Mouse (Mus musculus): ENCODE results near the gene Letmd1.
A peak's percentile ranks its signal among the peaks of the same experiment; 100 is the strongest.
"Not testable (repeated sequence)": the region's sequence is repeated elsewhere in the genome, so short reads cannot be mapped to it uniquely, and the experiment has no call there.

Gene Letmd1

GRCm38 (mm10) chr15:100499506-100499905, 30.7 kb downstream of the Letmd1 start:
- ATAC-seq (ENCODE audit: low TSS enrichment), result not testable (repeated sequence)

GRCm38 (mm10) chr15:100508454-100509167, 39.8 kb downstream of the Letmd1 start:
- ATAC-seq (ENCODE audit: low TSS enrichment), result peak; percentile 79

- no peak for ATAC-seq (ENCODE audit: low TSS enrichment)
Measured at GRCm38 (mm10) chr15:100510072-100510471, 41.2 kb downstream of the Letmd1 start.

- ATAC-seq (ENCODE audit: low TSS enrichment), result no peak
Measured at GRCm38 (mm10) chr15:100513387-100513786, 44.6 kb downstream of the Letmd1 start.

- no peak for ATAC-seq (ENCODE audit: low TSS enrichment)
Measured at GRCm38 (mm10) chr15:100515121-100515520, 46.3 kb downstream of the Letmd1 start.

- ATAC-seq (ENCODE audit: low TSS enrichment), result no peak
Measured at GRCm38 (mm10) chr15:100520306-100520705, 51.5 kb downstream of the Letmd1 start.

GRCm38 (mm10) chr15:100525405-100525804, 56.6 kb downstream of the Letmd1 start:
- ATAC-seq (ENCODE audit: low TSS enrichment), result no peak

GRCm38 (mm10) chr15:100527900-100528299, 59.1 kb downstream of the Letmd1 start:
- no peak for ATAC-seq (ENCODE audit: low TSS enrichment)

Measured in frontal cortex, adult (tissue).